Mouse (Mus musculus) heart, postnatal 0 days (tissue): ENCODE results near the gene Cdk17. TPM values are rescaled to one million over a fixed set of nuclear protein-coding genes. Genes with fewer than 3 reads are reported as not detected.
A peak's percentile ranks its signal among the peaks of the same experiment; 100 is the strongest.

Experiments used
- ATAC-seq: fragments of 200-750 bp; cut with Nextera tagmentation; 2 replicates; pipeline ENCODE4 v1.8.0; 2017; ENCODE audit warnings: low read depth, moderate number of reproducible peaks, moderate library complexity; ENCODE audit not compliant: insufficient read depth
- DNase-seq: peaks from one replicate; pipeline ENCODE4 v3.0.0-alpha.2; 2016; ENCODE audit warnings: low spot score
- H3K27ac ChIP-seq: fragments of 300-500 bp; sonication (generic); 2 replicates; pipeline ENCODE4 v1.5.1; 2014; ENCODE audit warnings: low read depth, mild to moderate bottlenecking
- H3K27me3 ChIP-seq: fragments of 300-500 bp; sonication (generic); 2 replicates; pipeline ENCODE4 v1.6.1; 2014; ENCODE audit warnings: low read length, mixed read lengths; ENCODE audit not compliant: control insufficient read depth, insufficient read depth
- H3K36me3 ChIP-seq: fragments of 300-500 bp; sonication (generic); replicated peaks from 2 replicates; pipeline ENCODE4 v1.6.1; 2014; ENCODE audit warnings: low read length, mixed read lengths; ENCODE audit not compliant: control insufficient read depth, insufficient read depth
- H3K4me1 ChIP-seq: fragments of 300-500 bp; sonication (generic); 2 replicates; pipeline ENCODE4 v1.6.1; 2014; ENCODE audit warnings: antibody characterized with exemption; ENCODE audit not compliant: control insufficient read depth, insufficient read depth
- H3K4me2 ChIP-seq: fragments of 300-500 bp; sonication (generic); 2 replicates; pipeline ENCODE4 v1.6.1; 2014; ENCODE audit warnings: low read depth, mild to moderate bottlenecking, low read length, moderate library complexity
- H3K4me3 ChIP-seq: fragments of 300-500 bp; sonication (generic); 2 replicates; pipeline ENCODE4 v1.5.1; 2014; ENCODE audit warnings: low read depth, low read length
- H3K9ac ChIP-seq: fragments of 300-500 bp; sonication (generic); replicated peaks from 2 replicates; pipeline ENCODE4 v1.6.1; 2014; ENCODE audit warnings: low read depth, low read length, mixed read lengths
- H3K9me3 ChIP-seq: fragments of 300-500 bp; sonication (generic); replicated peaks from 2 replicates; pipeline ENCODE4 v1.6.1; 2016; ENCODE audit warnings: low read length; ENCODE audit not compliant: control insufficient read depth
- CTCF ChIP-seq: IDR thresholded peaks from 2 replicates; pipeline ENCODE4 v1.5.1; 2016; ENCODE audit warnings: antibody characterized with exemption, control low read depth, low read depth
- EP300 ChIP-seq: IDR thresholded peaks from 2 replicates; pipeline ENCODE4 v1.6.1; 2016; ENCODE audit warnings: antibody characterized with exemption, low read depth
- WGBS: fragments of 180-500 bp; shearing (Covaris S2); extraction: QIAGEN DNeasy Blood & Tissue Kit; methylation state at CpG from one replicate; pipeline ENCODE4 v1.1.7; 2014; 5-methylcytosine and 5-hydroxymethylcytosine counted together
- polyA plus RNA-seq: library from polyadenylated mRNA; unstranded; fragments of >200 nt; fragmentation: Nextera tagmentation; extraction: Ambion mirVana; gene quantifications from 2 replicates; pipeline ENCODE4 v1.2.1, GENCODE M21; 2015
- total RNA-seq: library from RNA; depleted of rRNA; stranded (reverse); fragments of >200 nt; gene quantifications from 2 replicates; pipeline ENCODE4 v1.2.3, GENCODE M21; 2014; ENCODE audit warnings: low replicate concordance

Gene Cdk17
- total and polyA plus RNA-seq, 2 experiments from 2014 or later = 12.3 to 40.2 TPM

DNA sequence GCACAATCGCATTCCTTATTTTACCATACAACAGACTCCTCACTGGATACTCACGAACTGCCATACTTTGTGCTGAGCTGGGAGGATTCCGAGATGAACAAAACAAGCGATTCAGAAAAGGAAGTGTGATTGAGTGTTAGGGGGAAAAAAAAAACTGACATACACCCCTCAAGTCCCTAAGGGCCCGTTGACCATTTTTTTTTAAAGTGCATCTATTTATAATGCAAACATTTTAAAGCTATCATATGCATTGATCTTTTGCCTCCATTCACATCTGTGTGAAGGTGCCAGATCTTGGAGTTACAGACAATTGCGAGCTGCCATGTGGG, 16.7 kb upstream of the Cdk17 start:
- Histone ChIP-seq H3K27me3 (no peaks in the 10 kb centered on the region), H3K9ac (no peak overlapping the region), H3K4me1 (peaks cover 9% of the 10 kb centered on the region; the same call in 1 of the 2 replicates), H3K4me3 (peak overlapping the region; percentile 41; the same call in 1 of the 2 replicates), H3K36me3 (no peaks in the 10 kb centered on the region), H3K4me2 (peak overlapping the region; percentile 68), H3K27ac (peak overlapping the region; percentile 26; the same call in 1 of the 2 replicates), H3K9me3 (no peaks in the 10 kb centered on the region)
- TF ChIP-seq CTCF (no peak), EP300 (no peak)
- WGBS = 60% methylated on average over 6 of the region's 6 CpGs
- ATAC-seq (no peak), DNase-seq (no peak)

DNA sequence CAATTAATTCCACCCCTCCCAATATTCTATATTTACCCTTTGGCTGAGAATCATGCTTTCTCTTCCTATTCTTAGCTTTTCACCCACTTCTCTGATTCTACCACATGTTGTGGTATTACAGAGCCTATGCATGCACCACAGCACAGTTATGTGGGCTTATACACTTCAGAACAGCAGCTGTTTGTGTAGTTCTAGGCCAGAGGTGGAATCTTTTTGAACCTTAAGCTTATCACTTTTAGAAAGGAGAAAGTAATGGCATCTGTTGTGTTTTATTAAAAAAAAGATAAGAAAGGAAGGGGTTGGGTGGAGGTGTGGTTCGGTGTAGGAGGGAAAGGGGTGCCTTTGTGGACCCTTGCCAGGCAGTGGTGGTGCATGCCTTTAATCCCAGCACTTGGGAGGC, 16.1 kb upstream of the Cdk17 start:
- H3K27me3 ChIP-seq = no peaks in the 10 kb centered on the region
- DNase-seq = no peak
- H3K4me1 ChIP-seq = peaks cover 9% of the 10 kb centered on the region; the same call in 1 of the 2 replicates
- no peak overlapping the region for H3K4me3 ChIP-seq
- no peak for ATAC-seq
- TF ChIP-seq EP300 (no peak), CTCF (no peak)
- H3K4me2 ChIP-seq = no peak overlapping the region
- H3K36me3 ChIP-seq = no peaks in the 10 kb centered on the region
- 58% methylated on average over 1 of the region's 1 CpGs for WGBS
- H3K27ac ChIP-seq = peak overlapping the region; percentile 23; the same call in 1 of the 2 replicates
- no peaks in the 10 kb centered on the region for H3K9me3 ChIP-seq
- no peak overlapping the region for H3K9ac ChIP-seq

- Histone ChIP-seq H3K4me3 (no peak overlapping the region), H3K4me1 (peaks cover 9% of the 10 kb centered on the region; the same call in 1 of the 2 replicates), H3K9ac (no peak overlapping the region), H3K27me3 (no peaks in the 10 kb centered on the region), H3K9me3 (no peaks in the 10 kb centered on the region), H3K4me2 (no peak overlapping the region), H3K27ac (no peak overlapping the region), H3K36me3 (no peaks in the 10 kb centered on the region)
- no peak for TF ChIP-seq CTCF
- TF ChIP-seq EP300 = no peak
- no peak for DNase-seq
- 71% methylated on average over 10 of the region's 10 CpGs for WGBS
- ATAC-seq = no peak
Observed at GRCm38 (mm10) chr10:93145088-93145487, 15.6 kb upstream of the Cdk17 start.

DNA sequence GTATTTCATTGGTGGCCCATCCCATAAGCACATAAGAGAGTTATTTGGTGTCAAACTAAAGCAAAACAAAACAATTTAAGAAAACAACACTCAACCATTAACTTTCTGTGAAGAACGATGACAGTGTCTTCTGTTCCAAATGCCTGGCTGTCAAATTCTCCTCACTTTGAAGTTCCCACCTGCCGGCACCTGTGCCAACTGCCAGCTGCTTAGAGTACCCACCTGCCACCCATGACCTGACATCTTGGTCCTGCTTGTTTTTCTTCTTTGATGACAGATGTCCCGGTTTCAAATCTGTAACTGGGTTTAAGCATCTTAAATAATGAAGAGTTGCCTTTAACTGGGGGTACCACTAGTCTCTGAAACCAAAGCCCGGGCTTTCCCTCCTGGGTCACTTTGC, 14.1 kb upstream of the Cdk17 start:
- Histone ChIP-seq H3K4me3 (no peak overlapping the region), H3K36me3 (no peaks in the 10 kb centered on the region), H3K27me3 (no peaks in the 10 kb centered on the region), H3K4me1 (peaks cover 9% of the 10 kb centered on the region; the same call in 1 of the 2 replicates), H3K9me3 (no peaks in the 10 kb centered on the region), H3K27ac (no peak overlapping the region), H3K4me2 (no peak overlapping the region), H3K9ac (no peak overlapping the region)
- WGBS = 86% methylated on average over 4 of the region's 4 CpGs
- DNase-seq (no peak), ATAC-seq (no peak)
- TF ChIP-seq CTCF (no peak), EP300 (no peak)

DNA sequence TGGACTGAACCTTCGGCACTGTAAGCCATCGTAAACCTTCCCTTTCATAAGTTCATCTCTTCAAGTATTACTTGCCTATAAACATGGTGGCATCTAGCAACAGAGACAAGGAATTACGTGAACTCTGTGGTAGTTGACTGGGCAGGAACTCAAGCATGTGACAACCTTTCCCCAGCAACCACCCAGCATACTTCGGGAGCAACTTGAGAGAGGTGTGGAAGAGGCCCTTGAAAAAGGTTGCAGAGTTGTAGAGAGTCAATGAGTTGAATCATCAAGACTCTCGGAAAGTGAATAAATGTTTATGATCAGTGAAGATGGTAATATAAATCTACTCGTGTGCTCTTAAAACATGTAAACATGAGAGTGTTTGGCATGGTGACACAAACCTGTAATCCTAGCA, 13.0 kb upstream of the Cdk17 start:
- Histone ChIP-seq H3K4me1 (peaks cover 6% of the 10 kb centered on the region; the same call in 1 of the 2 replicates), H3K27ac (no peak overlapping the region), H3K4me3 (no peak overlapping the region), H3K4me2 (no peak overlapping the region), H3K36me3 (no peaks in the 10 kb centered on the region), H3K9me3 (no peaks in the 10 kb centered on the region), H3K9ac (no peak overlapping the region), H3K27me3 (no peaks in the 10 kb centered on the region)
- ATAC-seq (no peak), DNase-seq (no peak)
- 82% methylated on average over 6 of the region's 6 CpGs for WGBS
- TF ChIP-seq CTCF (no peak), EP300 (no peak)

DNA sequence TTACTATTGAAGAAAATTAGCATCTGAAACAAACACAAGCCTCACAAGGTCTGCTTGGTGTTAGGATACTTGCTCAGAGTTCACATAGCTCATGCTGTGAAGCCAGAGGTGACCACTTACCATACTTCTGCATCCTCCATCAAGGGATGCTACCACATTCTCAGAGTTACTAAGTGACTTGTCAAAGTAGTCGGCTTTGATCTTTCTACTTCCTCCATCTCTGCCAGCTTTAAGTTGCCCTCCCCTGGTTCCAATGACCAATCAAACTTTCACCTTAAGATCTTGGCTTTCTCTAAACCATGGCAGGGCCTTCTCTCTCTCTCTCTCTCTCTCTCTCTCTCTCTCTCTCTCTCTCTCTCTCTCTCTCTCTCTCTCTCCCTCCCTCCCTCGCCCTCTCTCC, 11.1 kb upstream of the Cdk17 start:
- Histone ChIP-seq H3K9me3 (no peaks in the 10 kb centered on the region), H3K36me3 (no peaks in the 10 kb centered on the region), H3K27me3 (no peaks in the 10 kb centered on the region), H3K4me3 (no peak overlapping the region), H3K27ac (no peak overlapping the region), H3K4me1 (peaks cover 2% of the 10 kb centered on the region; the same call in 1 of the 2 replicates), H3K4me2 (no peak overlapping the region), H3K9ac (no peak overlapping the region)
- TF ChIP-seq EP300 (no peak), CTCF (no peak)
- DNase-seq (no peak), ATAC-seq (no peak)
- WGBS = 37% methylated on average over 1 of the region's 2 CpGs
